Mouse (Mus musculus) forebrain, embryonic 10.5 days (tissue): ENCODE measurements around the gene Mast4. TPM values are rescaled to one million over a fixed set of nuclear protein-coding genes. Genes with fewer than 3 reads are reported as not detected.

ENCODE experiments used
- DNase-seq: peaks from one replicate; pipeline ENCODE4 v3.0.0-alpha.2; 2017; ENCODE audit warnings: low spot score; ENCODE audit errors: extremely low spot score
- H3K27ac ChIP-seq: fragments of 300-500 bp; sonication (generic); 2 replicates; pipeline ENCODE4 v1.5.1; 2016; ENCODE audit warnings: mild to moderate bottlenecking
- H3K27me3 ChIP-seq: fragments of 300-500 bp; sonication (generic); 2 replicates; pipeline ENCODE4 v1.6.1; 2016; ENCODE audit warnings: mild to moderate bottlenecking; ENCODE audit not compliant: poor library complexity, severe bottlenecking
- H3K36me3 ChIP-seq: fragments of 300-500 bp; sonication (generic); replicated peaks from 2 replicates; pipeline ENCODE4 v1.6.1; 2016; ENCODE audit warnings: mild to moderate bottlenecking, moderate library complexity
- H3K4me1 ChIP-seq: fragments of 300-500 bp; sonication (generic); 2 replicates; pipeline ENCODE4 v1.6.1; 2016
- H3K4me3 ChIP-seq: fragments of 300-500 bp; sonication (generic); 2 replicates; pipeline ENCODE4 v1.5.1; 2016; ENCODE audit warnings: mild to moderate bottlenecking, moderate library complexity
- H3K9me3 ChIP-seq: fragments of 300-500 bp; sonication (generic); 2 replicates; pipeline ENCODE4 v1.6.1; 2016; ENCODE audit warnings: mild to moderate bottlenecking, moderate library complexity
- WGBS: fragments of 180-500 bp; shearing (Covaris S2); methylation state at CpG from one replicate; pipeline ENCODE4 v1.1.7; 2016; 5-methylcytosine and 5-hydroxymethylcytosine counted together
- polyA plus RNA-seq: library from polyadenylated mRNA; unstranded; fragments of >200 nt; fragmentation: Nextera tagmentation; extraction: Ambion mirVana; gene quantifications from 2 replicates; pipeline ENCODE4 v1.2.1, GENCODE M21; 2016

Mast4 gene
- polyA plus RNA-seq, 1 experiment from 2014 or later = 18.3 TPM

DNA sequence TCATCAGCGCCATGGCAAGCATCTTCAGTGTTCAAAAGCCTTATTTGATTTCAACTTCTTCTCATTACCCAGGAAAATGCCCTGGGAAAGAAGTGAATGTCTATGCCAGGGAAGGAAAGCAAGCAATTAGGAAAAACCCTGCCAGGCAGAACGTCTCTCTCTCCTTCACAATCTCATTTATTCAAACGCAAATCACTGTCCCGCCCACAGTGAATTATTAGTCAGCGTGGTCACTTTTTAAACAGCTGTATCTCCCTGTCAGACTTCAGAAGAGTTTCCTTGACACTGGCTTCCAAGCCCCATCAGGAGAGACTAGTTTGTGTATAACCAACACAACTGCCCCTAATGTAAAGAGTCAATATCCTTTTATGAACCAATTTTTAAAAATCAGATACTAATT lies 296.8 kb downstream of the Mast4 start:
- WGBS = 58% methylated on average over 5 of the region's 5 CpGs
- no peak for DNase-seq
- no peak overlapping the region for H3K4me3 ChIP-seq
- H3K36me3 ChIP-seq = no peaks in the 10 kb centered on the region
- H3K9me3 ChIP-seq = no peaks in the 10 kb centered on the region
- no peak overlapping the region for H3K27ac ChIP-seq
- peaks cover 9% of the 10 kb centered on the region for H3K4me1 ChIP-seq
- H3K27me3 ChIP-seq = no peaks in the 10 kb centered on the region

DNA sequence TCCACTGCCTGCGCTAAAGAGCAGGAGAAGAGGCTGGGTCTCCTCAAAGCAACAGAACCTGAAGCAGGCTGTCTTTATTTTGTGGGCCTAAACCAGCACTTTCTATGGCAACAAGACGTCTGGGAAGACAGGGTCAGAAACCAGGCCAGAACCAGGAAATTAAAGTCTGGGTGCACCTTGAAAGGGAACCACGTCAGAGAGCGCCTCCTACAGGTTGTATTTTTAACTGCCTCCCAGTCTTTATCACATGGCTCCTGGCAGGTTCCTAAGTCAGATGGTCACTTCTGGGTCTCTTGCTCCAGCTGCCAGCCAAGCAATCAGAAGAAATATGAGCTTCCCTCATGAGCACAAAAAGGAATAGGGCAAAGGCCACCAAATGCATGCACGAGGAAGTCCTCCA lies 304.9 kb downstream of the Mast4 start:
- DNase-seq = no peak
- no peak overlapping the region for H3K4me3 ChIP-seq
- H3K9me3 ChIP-seq = no peaks in the 10 kb centered on the region
- WGBS = 88% methylated on average over 5 of the region's 5 CpGs
- no peaks in the 10 kb centered on the region for H3K27me3 ChIP-seq
- H3K36me3 ChIP-seq = no peaks in the 10 kb centered on the region
- no peak overlapping the region for H3K27ac ChIP-seq
- peaks cover 26% of the 10 kb centered on the region for H3K4me1 ChIP-seq

DNA sequence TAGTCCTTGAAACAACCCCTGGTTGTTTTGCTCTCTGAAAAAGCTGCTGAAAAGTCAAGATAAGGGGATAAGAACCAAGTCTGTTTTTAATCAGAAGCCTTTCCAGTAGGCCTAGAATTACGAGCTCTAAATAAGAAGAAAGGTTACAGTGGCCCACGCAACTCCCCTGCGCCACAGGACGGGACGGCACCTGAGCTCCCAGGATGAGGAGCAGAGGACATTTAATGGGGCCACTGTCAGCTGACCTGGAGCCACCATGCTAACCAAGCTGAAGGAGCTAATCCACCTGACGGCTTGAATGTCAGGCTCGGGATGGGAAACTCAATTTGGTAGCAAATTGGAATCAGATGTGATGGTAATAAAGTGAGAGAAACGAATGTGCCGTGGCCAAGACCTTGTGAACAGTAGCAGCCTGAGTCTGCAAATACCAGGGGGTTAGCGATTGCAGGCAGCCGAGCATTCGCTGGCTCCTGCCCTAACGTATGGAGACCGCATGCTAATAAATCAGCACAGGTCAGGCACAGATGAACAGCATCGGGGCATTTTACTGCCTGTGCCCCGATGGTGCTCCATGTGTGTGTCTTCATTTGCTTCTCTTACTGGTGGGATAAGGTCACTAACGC lies 306.7 kb downstream of the Mast4 start:
- 71% methylated on average over 17 of the region's 17 CpGs for WGBS
- Histone ChIP-seq H3K27ac (no peak overlapping the region), H3K36me3 (no peaks in the 10 kb centered on the region), H3K4me3 (no peak overlapping the region), H3K4me1 (peaks cover 26% of the 10 kb centered on the region), H3K27me3 (no peaks in the 10 kb centered on the region), H3K9me3 (no peaks in the 10 kb centered on the region)
- peak; percentile 21 for DNase-seq

DNA sequence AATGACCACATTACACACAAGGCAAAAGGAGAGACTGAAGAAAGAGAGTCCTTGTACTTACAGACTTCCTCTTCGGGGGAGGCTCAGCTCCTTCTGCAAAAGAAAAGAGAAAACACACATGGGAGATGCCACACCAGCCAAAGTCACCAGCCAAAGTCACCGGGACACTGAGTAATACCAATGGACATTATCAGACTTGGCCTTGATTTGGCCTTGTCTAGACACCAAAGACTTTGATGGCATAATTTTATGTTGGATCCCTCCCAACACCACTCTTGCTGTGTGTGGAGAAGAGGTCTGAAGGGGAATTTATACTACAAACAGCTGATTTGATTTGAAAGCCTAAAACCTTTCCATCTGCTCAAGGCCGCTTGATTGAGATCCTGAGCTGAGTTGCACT lies 308.8 kb downstream of the Mast4 start:
- DNase-seq = no peak
- no peaks in the 10 kb centered on the region for H3K9me3 ChIP-seq
- WGBS = 82% methylated on average over 3 of the region's 3 CpGs
- H3K4me1 ChIP-seq = peaks cover 26% of the 10 kb centered on the region
- no peaks in the 10 kb centered on the region for H3K36me3 ChIP-seq
- no peak overlapping the region for H3K27ac ChIP-seq
- H3K4me3 ChIP-seq = no peak overlapping the region
- H3K27me3 ChIP-seq = no peaks in the 10 kb centered on the region

DNA sequence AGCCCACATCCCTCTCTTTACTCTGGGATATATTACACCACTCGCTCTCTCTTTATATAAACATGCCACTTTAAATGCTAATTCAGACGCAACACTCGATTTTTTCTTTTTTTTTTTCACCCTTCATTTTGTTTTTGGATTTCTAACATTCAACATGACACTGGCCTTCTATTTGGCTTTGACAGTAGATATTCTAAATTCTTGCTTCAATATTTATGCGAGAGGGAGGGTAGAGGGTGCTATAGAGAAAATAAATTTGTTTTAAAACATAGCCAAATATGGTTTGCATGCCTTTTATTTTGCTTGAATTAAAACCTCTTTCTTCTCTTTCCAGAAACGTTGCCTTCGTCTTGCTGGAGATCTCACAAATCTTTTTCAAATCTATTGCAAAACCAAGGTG lies 315.8 kb downstream of the Mast4 start:
- Histone ChIP-seq H3K4me1 (peaks cover 9% of the 10 kb centered on the region), H3K4me3 (no peak overlapping the region), H3K27ac (no peak overlapping the region), H3K9me3 (no peaks in the 10 kb centered on the region), H3K27me3 (no peaks in the 10 kb centered on the region), H3K36me3 (no peaks in the 10 kb centered on the region)
- 83% methylated on average over 6 of the region's 6 CpGs for WGBS
- DNase-seq = no peak

DNA sequence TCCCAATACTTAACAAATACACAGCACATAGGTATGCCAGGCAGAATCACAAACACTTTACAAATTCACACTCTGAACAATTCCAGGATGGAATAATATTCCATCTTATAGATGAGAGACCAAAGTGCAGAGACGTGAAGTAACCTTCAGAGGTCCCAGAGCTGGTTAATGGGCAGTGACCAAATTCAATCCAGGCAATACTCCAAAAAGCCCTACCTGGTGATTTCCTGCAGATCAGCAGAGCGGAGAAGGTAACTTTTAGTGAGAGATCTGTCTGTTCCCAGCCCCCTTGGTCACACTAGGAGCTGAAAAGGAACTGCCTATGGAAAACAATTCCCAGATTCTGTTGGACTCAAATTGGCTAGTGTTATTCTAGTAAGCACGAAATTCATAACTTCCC lies 316.6 kb downstream of the Mast4 start:
- peaks cover 9% of the 10 kb centered on the region for H3K4me1 ChIP-seq
- no peaks in the 10 kb centered on the region for H3K9me3 ChIP-seq
- H3K27ac ChIP-seq = no peak overlapping the region
- H3K27me3 ChIP-seq = no peaks in the 10 kb centered on the region
- H3K36me3 ChIP-seq = no peaks in the 10 kb centered on the region
- no peak overlapping the region for H3K4me3 ChIP-seq
- DNase-seq = no peak
- WGBS = 93% methylated on average over 3 of the region's 3 CpGs

DNA sequence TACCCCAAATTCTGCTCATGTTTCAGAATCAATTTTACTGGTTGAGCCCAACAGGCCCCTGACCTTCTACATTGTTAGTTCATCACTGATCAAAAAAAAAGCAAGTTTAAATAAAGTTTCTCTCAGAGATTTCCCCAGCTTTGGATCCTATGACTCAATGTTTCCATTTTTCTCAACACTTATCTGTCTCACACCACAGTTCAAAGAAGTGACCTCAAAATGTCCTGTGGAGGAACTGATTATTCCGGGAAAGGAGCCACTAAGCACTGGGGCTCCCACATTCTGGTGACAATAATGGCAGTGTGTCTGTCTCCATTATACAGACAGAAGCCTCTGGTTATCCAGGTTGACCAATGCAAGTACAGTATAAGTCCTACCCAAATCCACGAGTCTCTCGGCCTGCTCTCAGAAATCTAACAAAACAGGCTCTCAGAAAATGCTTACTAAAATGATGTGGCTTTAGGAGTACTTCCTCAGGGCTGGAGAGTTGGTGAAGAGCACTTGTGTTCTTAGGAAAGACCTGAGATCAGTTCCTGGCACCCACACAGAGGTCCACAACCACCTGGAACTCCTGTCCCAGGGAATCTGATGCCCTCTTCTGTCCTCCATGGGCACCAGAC lies 319.1 kb downstream of the Mast4 start:
- H3K9me3 ChIP-seq = no peaks in the 10 kb centered on the region
- no peaks in the 10 kb centered on the region for H3K27me3 ChIP-seq
- no peak overlapping the region for H3K27ac ChIP-seq
- peaks cover 9% of the 10 kb centered on the region for H3K4me1 ChIP-seq
- no peak overlapping the region for H3K4me3 ChIP-seq
- H3K36me3 ChIP-seq = no peaks in the 10 kb centered on the region
- 96% methylated on average over 3 of the region's 3 CpGs for WGBS
- no peak for DNase-seq

DNA sequence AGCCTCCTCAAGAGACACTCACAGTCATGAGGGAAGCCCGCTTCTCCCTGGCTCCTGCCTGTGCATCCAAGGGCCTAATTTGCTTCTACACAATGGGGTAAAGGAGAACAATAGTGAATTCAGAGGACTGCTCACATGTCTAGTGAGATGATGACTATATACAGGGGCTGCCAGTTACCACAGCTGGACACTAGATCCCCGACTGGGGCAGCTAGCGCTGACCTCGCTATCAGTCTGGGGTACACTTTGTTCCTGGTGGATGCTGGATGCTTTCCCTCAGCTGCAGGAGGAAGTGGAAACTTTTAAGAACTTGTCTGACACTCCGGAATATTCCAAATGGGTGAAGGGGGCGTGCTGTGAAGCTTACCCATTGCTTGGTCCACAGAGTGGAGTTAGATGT lies 319.7 kb downstream of the Mast4 start:
- no peaks in the 10 kb centered on the region for H3K9me3 ChIP-seq
- peaks cover 9% of the 10 kb centered on the region for H3K4me1 ChIP-seq
- H3K27ac ChIP-seq = no peak overlapping the region
- 68% methylated on average over 6 of the region's 6 CpGs for WGBS
- H3K36me3 ChIP-seq = no peaks in the 10 kb centered on the region
- DNase-seq = no peak
- no peak overlapping the region for H3K4me3 ChIP-seq
- no peaks in the 10 kb centered on the region for H3K27me3 ChIP-seq

DNA sequence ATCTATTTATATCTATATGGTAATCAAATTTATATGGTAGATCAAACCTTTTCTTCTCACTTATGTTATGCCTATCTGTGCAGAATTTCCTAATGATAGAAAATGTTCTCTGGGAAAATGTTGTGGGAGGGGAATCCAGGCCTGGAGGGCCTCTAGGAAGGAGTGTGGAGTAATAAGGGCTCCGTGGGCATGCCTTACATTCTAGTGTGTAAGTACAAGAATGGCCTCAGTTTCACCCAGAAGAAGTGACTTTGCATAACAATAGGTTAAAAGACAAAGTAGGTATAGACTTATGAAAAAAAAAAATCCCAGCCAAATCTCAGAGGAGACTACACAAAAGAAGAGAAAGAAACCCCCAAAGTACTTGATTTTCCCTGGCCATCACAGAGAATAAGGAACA lies 320.1 kb downstream of the Mast4 start:
- H3K9me3 ChIP-seq = no peaks in the 10 kb centered on the region
- H3K27ac ChIP-seq = no peak overlapping the region
- no peak for DNase-seq
- WGBS = 56% methylated on average over 1 of the region's 1 CpGs
- H3K4me3 ChIP-seq = no peak overlapping the region
- peaks cover 9% of the 10 kb centered on the region for H3K4me1 ChIP-seq
- no peaks in the 10 kb centered on the region for H3K27me3 ChIP-seq
- no peaks in the 10 kb centered on the region for H3K36me3 ChIP-seq

DNA sequence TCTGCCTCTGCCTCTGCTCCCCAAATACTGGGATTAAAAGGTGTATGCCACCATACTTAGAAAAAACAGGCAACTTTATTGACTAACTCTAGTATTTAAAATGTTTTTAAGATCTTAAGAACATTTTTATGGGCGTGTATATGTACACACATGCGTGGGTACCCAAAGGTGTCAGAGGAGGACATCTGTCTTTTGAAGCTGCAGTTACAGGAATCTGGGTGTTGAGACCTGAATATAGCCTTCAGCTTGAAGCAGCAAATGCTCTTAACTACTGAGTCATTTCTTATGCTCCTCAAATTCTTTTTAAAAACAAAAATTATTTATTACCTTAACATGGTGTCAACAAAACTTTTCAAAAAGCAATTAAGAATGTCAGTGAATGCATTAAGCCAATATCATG lies 329.1 kb downstream of the Mast4 start:
- no peak for DNase-seq
- Histone ChIP-seq H3K9me3 (no peaks in the 10 kb centered on the region), H3K27ac (no peak overlapping the region), H3K4me3 (no peak overlapping the region), H3K36me3 (no peaks in the 10 kb centered on the region), H3K4me1 (peaks cover 20% of the 10 kb centered on the region), H3K27me3 (no peaks in the 10 kb centered on the region)
- WGBS = 91% methylated on average over 2 of the region's 2 CpGs

DNA sequence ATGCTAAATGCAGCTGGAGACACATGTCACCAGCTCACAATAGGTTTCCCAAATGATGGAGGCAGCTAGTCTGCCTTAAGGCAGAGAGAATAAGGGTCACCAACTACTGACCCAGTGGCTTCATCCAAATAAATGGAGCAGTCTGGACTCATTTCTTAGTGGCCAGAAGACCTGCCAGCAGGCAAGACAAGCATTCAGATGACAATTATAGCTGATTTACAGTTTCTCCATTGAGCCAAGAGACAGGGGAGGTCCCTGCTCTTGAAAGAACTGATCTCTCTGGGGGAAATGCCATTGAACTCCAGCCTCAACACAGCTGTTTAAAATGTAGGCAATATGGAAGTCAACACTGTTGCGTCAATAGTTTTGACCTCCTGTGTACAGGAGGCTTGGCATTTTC lies 332.5 kb downstream of the Mast4 start:
- Histone ChIP-seq H3K4me3 (no peak overlapping the region), H3K4me1 (peaks cover 23% of the 10 kb centered on the region), H3K27me3 (no peaks in the 10 kb centered on the region), H3K27ac (no peak overlapping the region), H3K36me3 (no peaks in the 10 kb centered on the region), H3K9me3 (no peaks in the 10 kb centered on the region)
- no peak for DNase-seq
- 89% methylated on average over 1 of the region's 1 CpGs for WGBS

DNA sequence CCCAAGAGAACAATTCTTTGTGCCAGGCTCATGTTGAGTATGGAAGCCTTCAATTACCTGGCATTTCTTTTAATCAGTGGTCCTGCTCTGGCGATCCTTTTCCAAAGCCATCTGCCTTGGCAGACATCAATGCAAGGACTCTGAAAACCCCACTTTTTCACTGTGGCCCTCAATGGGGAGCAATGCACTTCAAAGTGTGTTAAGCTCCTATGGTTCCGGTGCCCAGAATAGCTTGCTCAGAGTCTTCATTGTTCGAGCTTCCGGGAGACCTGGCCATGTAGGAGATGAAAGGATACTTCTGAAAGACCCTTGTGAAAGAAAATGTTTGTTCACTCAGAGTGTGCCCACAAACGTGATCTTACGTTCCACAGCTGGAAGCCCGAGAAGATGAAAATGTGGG lies 333.4 kb downstream of the Mast4 start:
- Histone ChIP-seq H3K27me3 (no peaks in the 10 kb centered on the region), H3K27ac (0 out of 2 replicates have a peak overlapping the region, but pooled peaks have one; percentile 31), H3K4me1 (peaks cover 23% of the 10 kb centered on the region), H3K36me3 (no peaks in the 10 kb centered on the region), H3K4me3 (no peak overlapping the region), H3K9me3 (no peaks in the 10 kb centered on the region)
- 37% methylated on average over 7 of the region's 7 CpGs for WGBS
- no peak for DNase-seq

DNA sequence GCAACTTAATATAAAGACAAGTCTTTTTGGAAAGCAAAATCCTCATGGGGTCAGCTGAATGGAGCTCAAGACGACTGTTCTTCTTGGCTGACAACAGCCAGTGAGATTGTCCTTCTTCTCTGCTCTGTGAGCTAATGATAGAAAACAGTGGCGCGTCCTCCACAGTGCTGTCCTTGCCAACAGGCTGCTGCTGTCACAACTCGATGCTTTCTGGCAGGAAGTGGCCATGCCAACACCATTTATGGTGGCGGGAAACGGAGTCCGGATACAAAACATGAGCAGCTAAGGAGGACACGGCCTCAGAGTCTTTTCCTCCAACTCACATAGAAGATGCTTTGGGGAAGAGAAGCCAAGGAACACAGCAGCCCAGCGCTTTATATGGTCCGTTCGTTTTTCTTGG lies 340.2 kb downstream of the Mast4 start:
- H3K4me3 ChIP-seq = no peak overlapping the region
- 92% methylated on average over 11 of the region's 11 CpGs for WGBS
- no peak for DNase-seq
- H3K4me1 ChIP-seq = no peaks in the 10 kb centered on the region
- no peaks in the 10 kb centered on the region for H3K9me3 ChIP-seq
- no peak overlapping the region for H3K27ac ChIP-seq
- H3K36me3 ChIP-seq = no peaks in the 10 kb centered on the region
- H3K27me3 ChIP-seq = no peaks in the 10 kb centered on the region
